Mouse (Mus musculus): Measurements from ENCODE around the gene Prkcb. TPM values are rescaled to one million over a fixed set of nuclear protein-coding genes. Genes with fewer than 3 reads are reported as not detected.

Prkcb gene
- polyA plus RNA-seq, 1 experiment from 2014 or later = 4.1 TPM

GRCm38 (mm10) chr7:122381560-122381959 is 93.0 kb downstream of the Prkcb start:
- Histone ChIP-seq H3K4me1 (ENCODE audit: control insufficient read depth, insufficient read depth, low read length) (0 out of 2 replicates have a peak, but pooled peaks cover 2% of the 10 kb centered on the region), H3K27ac (ENCODE audit: low read length) (no peak overlapping the region), H3K36me3 (ENCODE audit: control insufficient read depth, insufficient read depth, low read length) (no peaks in the 10 kb centered on the region), H3K27me3 (replicated peaks; ENCODE audit: control insufficient read depth, insufficient read depth, low read length) (no peaks in the 10 kb centered on the region; the same call in 1 of the 2 replicates), H3K4me3 (ENCODE audit: low read length) (no peak overlapping the region), H3K9ac (ENCODE audit: low read depth, low read length) (no peak overlapping the region), H3K4me2 (ENCODE audit: low read depth, low read length) (no peak overlapping the region), H3K9me3 (ENCODE audit: control insufficient read depth, low read length) (no peaks in the 10 kb centered on the region)
- no peak for ATAC-seq
- 40% methylated on average over 10 of the region's 10 CpGs for WGBS

DNA sequence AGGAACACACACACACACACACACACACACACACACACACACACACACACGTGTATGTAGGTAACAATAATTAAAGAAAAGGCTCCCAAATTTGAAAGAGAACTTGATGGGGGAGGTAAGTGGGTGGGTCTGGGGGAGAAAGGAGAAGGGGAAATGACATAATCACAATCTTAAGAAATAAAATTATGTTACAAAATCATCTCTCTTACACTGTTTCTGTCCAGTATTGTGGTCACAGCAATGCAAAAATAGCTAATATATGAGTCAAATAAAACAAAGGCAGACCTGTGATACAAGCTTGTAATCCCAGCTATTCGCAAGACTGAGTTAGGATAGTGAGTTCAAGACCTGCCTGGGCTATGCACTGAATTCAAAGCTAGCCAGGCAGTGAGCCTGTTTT is 94.7 kb downstream of the Prkcb start:
- Histone ChIP-seq H3K4me1 (ENCODE audit: control insufficient read depth, insufficient read depth, low read length) (0 out of 2 replicates have a peak, but pooled peaks cover 2% of the 10 kb centered on the region), H3K4me3 (ENCODE audit: low read length) (no peak overlapping the region), H3K27me3 (replicated peaks; ENCODE audit: control insufficient read depth, insufficient read depth, low read length) (no peaks in the 10 kb centered on the region; the same call in 1 of the 2 replicates), H3K27ac (ENCODE audit: low read length) (no peak overlapping the region), H3K9ac (ENCODE audit: low read depth, low read length) (no peak overlapping the region), H3K36me3 (ENCODE audit: control insufficient read depth, insufficient read depth, low read length) (no peaks in the 10 kb centered on the region), H3K4me2 (ENCODE audit: low read depth, low read length) (no peak overlapping the region), H3K9me3 (ENCODE audit: control insufficient read depth, low read length) (no peaks in the 10 kb centered on the region)
- WGBS = 75% methylated on average over 2 of the region's 2 CpGs
- ATAC-seq = no peak

DNA sequence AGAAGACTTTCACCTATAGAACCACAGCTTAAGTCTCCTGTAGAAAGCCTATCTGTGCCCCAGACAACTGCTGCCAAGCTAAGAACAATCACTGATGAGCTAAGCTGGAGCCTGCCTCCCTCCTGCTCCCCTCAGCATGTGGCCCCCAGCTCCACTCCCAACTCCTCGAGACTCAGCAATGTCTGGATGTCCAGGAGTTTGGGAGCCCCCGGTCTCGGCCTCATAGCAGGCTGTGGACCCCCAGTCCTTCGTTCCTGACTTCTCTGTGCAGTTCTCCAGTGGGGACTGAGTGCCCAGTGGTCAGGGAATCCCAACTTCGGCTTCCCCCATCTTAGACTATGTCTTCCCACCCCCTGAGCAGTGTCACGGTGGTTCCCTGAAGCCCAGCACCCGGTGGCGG is 96.3 kb downstream of the Prkcb start:
- H3K27ac ChIP-seq (ENCODE audit: low read length) = no peak overlapping the region
- no peak overlapping the region for H3K9ac ChIP-seq (ENCODE audit: low read depth, low read length)
- H3K27me3 ChIP-seq (replicated peaks; ENCODE audit: control insufficient read depth, insufficient read depth, low read length) = no peaks in the 10 kb centered on the region
- no peak for ATAC-seq
- WGBS = 85% methylated on average over 8 of the region's 8 CpGs
- no peaks in the 10 kb centered on the region for H3K9me3 ChIP-seq (ENCODE audit: control insufficient read depth, low read length)
- H3K4me1 ChIP-seq (ENCODE audit: control insufficient read depth, insufficient read depth, low read length) = no peaks in the 10 kb centered on the region
- H3K4me2 ChIP-seq (ENCODE audit: low read depth, low read length) = no peak overlapping the region
- H3K4me3 ChIP-seq (ENCODE audit: low read length) = no peak overlapping the region
- no peaks in the 10 kb centered on the region for H3K36me3 ChIP-seq (ENCODE audit: control insufficient read depth, insufficient read depth, low read length)

DNA sequence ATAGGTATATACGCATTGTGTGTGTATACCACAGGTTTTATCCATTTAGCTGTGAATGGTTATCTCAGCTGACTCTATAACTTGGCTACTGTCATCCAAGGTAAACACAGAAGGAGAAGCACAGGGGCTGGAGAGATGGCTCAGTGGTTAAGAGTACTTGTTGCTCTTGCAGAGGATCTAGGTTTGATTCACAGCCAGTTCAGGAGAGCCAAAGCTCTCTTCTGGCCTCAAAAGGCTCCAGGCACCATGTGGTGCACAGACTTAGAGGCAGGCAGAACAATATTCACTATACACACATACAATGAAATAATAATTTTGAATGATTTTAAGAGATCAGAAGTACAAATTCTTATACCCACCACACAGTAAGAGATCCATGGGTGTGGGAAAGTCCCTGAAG is 98.0 kb downstream of the Prkcb start:
- WGBS = 92% methylated on average over 1 of the region's 1 CpGs
- no peaks in the 10 kb centered on the region for H3K9me3 ChIP-seq (ENCODE audit: control insufficient read depth, low read length)
- no peaks in the 10 kb centered on the region for H3K27me3 ChIP-seq (replicated peaks; ENCODE audit: control insufficient read depth, insufficient read depth, low read length)
- H3K4me2 ChIP-seq (ENCODE audit: low read depth, low read length) = no peak overlapping the region
- H3K36me3 ChIP-seq (ENCODE audit: control insufficient read depth, insufficient read depth, low read length) = no peaks in the 10 kb centered on the region
- no peak overlapping the region for H3K9ac ChIP-seq (ENCODE audit: low read depth, low read length)
- ATAC-seq = no peak
- no peak overlapping the region for H3K27ac ChIP-seq (ENCODE audit: low read length)
- H3K4me1 ChIP-seq (ENCODE audit: control insufficient read depth, insufficient read depth, low read length) = no peaks in the 10 kb centered on the region
- no peak overlapping the region for H3K4me3 ChIP-seq (ENCODE audit: low read length)

DNA sequence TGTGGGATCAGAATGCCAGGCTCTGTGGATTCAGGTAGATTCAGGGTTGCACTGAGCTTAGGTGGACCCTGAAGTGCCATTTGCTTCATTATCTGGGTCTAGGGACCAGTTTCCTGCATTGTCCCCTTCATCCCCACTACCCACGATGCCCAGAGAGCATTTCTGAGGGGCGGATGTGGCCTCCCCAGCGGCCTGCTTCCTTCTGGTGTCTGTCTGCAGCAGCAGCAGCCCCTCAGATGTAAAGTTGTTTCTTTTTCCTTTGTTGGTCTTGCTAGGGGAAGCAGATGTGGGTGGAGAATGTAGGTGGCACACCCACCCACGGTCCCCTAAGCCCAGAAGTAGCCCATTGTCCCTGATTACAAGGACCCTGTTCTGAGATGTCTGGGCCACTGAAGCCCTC is 99.3 kb downstream of the Prkcb start:
- Histone ChIP-seq H3K4me2 (ENCODE audit: low read depth, low read length) (no peak overlapping the region), H3K4me1 (ENCODE audit: control insufficient read depth, insufficient read depth, low read length) (no peaks in the 10 kb centered on the region), H3K27ac (ENCODE audit: low read length) (no peak overlapping the region), H3K9ac (ENCODE audit: low read depth, low read length) (no peak overlapping the region), H3K9me3 (ENCODE audit: control insufficient read depth, low read length) (no peaks in the 10 kb centered on the region), H3K4me3 (ENCODE audit: low read length) (no peak overlapping the region), H3K27me3 (replicated peaks; ENCODE audit: control insufficient read depth, insufficient read depth, low read length) (no peaks in the 10 kb centered on the region), H3K36me3 (ENCODE audit: control insufficient read depth, insufficient read depth, low read length) (no peaks in the 10 kb centered on the region)
- no peak for ATAC-seq
- 82% methylated on average over 4 of the region's 4 CpGs for WGBS

- Histone ChIP-seq H3K4me2 (ENCODE audit: low read depth, low read length) (no peak overlapping the region), H3K4me3 (ENCODE audit: low read length) (no peak overlapping the region), H3K9me3 (ENCODE audit: control insufficient read depth, low read length) (no peaks in the 10 kb centered on the region), H3K27me3 (replicated peaks; ENCODE audit: control insufficient read depth, insufficient read depth, low read length) (no peaks in the 10 kb centered on the region), H3K9ac (ENCODE audit: low read depth, low read length) (no peak overlapping the region), H3K4me1 (ENCODE audit: control insufficient read depth, insufficient read depth, low read length) (no peaks in the 10 kb centered on the region), H3K27ac (ENCODE audit: low read length) (no peak overlapping the region), H3K36me3 (ENCODE audit: control insufficient read depth, insufficient read depth, low read length) (no peaks in the 10 kb centered on the region)
- 79% methylated on average over 5 of the region's 5 CpGs for WGBS
- ATAC-seq = no peak
Observed at GRCm38 (mm10) chr7:122388858-122389257, 100.3 kb downstream of the Prkcb start.

DNA sequence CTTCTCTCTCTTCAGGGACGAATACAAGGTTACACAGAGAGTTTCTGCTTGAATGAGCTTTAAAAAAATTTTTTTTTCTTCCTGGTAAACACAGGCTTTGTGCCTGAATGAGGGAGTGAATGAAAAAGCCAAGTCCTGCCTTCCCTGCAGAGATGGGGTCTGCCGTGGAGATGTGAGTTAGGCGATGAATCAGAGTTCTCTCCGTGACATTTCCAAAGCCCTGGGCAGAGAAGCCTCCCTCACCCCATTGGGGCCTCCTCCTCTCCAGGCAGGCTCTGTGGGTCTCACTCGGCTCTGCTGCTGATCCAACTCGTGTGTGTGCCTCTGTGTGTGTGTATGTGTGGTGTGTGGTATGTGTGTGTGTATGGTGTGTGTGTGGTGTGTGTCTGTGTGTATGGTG is 101.1 kb downstream of the Prkcb start:
- H3K27ac ChIP-seq (ENCODE audit: low read length) = no peak overlapping the region
- 24% methylated on average over 6 of the region's 6 CpGs for WGBS
- no peaks in the 10 kb centered on the region for H3K4me1 ChIP-seq (ENCODE audit: control insufficient read depth, insufficient read depth, low read length)
- no peak overlapping the region for H3K4me2 ChIP-seq (ENCODE audit: low read depth, low read length)
- no peaks in the 10 kb centered on the region for H3K9me3 ChIP-seq (ENCODE audit: control insufficient read depth, low read length)
- H3K9ac ChIP-seq (ENCODE audit: low read depth, low read length) = no peak overlapping the region
- no peak overlapping the region for H3K4me3 ChIP-seq (ENCODE audit: low read length)
- ATAC-seq = peak; percentile 50; the same call in 1 of the 2 replicates
- no peaks in the 10 kb centered on the region for H3K27me3 ChIP-seq (replicated peaks; ENCODE audit: control insufficient read depth, insufficient read depth, low read length)
- no peaks in the 10 kb centered on the region for H3K36me3 ChIP-seq (ENCODE audit: control insufficient read depth, insufficient read depth, low read length)

- no peaks in the 10 kb centered on the region for H3K4me1 ChIP-seq (ENCODE audit: control insufficient read depth, insufficient read depth, low read length)
- WGBS = 53% methylated on average over 5 of the region's 5 CpGs
- no peak overlapping the region for H3K27ac ChIP-seq (ENCODE audit: low read length)
- H3K27me3 ChIP-seq (replicated peaks; ENCODE audit: control insufficient read depth, insufficient read depth, low read length) = no peaks in the 10 kb centered on the region
- H3K9ac ChIP-seq (ENCODE audit: low read depth, low read length) = no peak overlapping the region
- H3K36me3 ChIP-seq (ENCODE audit: control insufficient read depth, insufficient read depth, low read length) = no peaks in the 10 kb centered on the region
- no peak overlapping the region for H3K4me2 ChIP-seq (ENCODE audit: low read depth, low read length)
- no peaks in the 10 kb centered on the region for H3K9me3 ChIP-seq (ENCODE audit: control insufficient read depth, low read length)
- ATAC-seq = peak; percentile 76; the same call in 1 of the 2 replicates
- H3K4me3 ChIP-seq (ENCODE audit: low read length) = no peak overlapping the region
Observed at GRCm38 (mm10) chr7:122390200-122390599, 101.6 kb downstream of the Prkcb start.

GRCm38 (mm10) chr7:122390683-122391082 is 102.1 kb downstream of the Prkcb start:
- Histone ChIP-seq H3K4me1 (ENCODE audit: control insufficient read depth, insufficient read depth, low read length) (no peaks in the 10 kb centered on the region), H3K36me3 (ENCODE audit: control insufficient read depth, insufficient read depth, low read length) (no peaks in the 10 kb centered on the region), H3K4me2 (ENCODE audit: low read depth, low read length) (no peak overlapping the region), H3K27ac (ENCODE audit: low read length) (no peak overlapping the region), H3K9me3 (ENCODE audit: control insufficient read depth, low read length) (no peaks in the 10 kb centered on the region), H3K27me3 (replicated peaks; ENCODE audit: control insufficient read depth, insufficient read depth, low read length) (no peaks in the 10 kb centered on the region), H3K9ac (ENCODE audit: low read depth, low read length) (no peak overlapping the region), H3K4me3 (ENCODE audit: low read length) (no peak overlapping the region)
- ATAC-seq = no peak
- 64% methylated on average over 4 of the region's 4 CpGs for WGBS

DNA sequence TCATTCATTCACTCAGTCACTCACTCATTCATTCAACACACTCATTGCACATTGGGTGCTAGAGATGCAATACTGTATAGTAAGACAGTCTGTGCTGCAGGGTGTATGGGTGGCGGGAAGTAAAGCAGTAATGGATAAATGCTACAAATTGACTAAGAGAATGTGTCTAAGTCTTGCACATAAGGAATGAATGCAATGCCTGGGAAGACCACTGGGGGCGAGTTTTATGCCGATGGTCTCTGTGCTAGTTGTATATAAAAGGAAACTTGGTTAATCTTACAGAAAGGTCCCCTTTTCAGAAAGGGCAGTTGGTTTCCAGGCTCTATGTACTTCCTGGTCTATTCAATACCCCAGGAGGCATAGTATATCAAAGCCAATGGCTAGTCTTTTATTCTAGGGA is 102.8 kb downstream of the Prkcb start:
- Histone ChIP-seq H3K4me1 (ENCODE audit: control insufficient read depth, insufficient read depth, low read length) (no peaks in the 10 kb centered on the region), H3K27ac (ENCODE audit: low read length) (no peak overlapping the region), H3K36me3 (ENCODE audit: control insufficient read depth, insufficient read depth, low read length) (no peaks in the 10 kb centered on the region), H3K4me2 (ENCODE audit: low read depth, low read length) (no peak overlapping the region), H3K27me3 (replicated peaks; ENCODE audit: control insufficient read depth, insufficient read depth, low read length) (no peaks in the 10 kb centered on the region), H3K9ac (ENCODE audit: low read depth, low read length) (no peak overlapping the region), H3K4me3 (ENCODE audit: low read length) (no peak overlapping the region), H3K9me3 (ENCODE audit: control insufficient read depth, low read length) (no peaks in the 10 kb centered on the region)
- 71% methylated on average over 3 of the region's 3 CpGs for WGBS
- ATAC-seq = no peak
